10 mouse cellular contexts compared by ENCODE assay signal in genomic region chr7:98085314-98085713, GRCm38 (mm10). TPM values are rescaled to one million over a fixed set of nuclear protein-coding genes. Genes with fewer than 3 reads are reported as not detected.
A peak's percentile ranks its signal among the peaks of the same experiment; 100 is the strongest.
DNase-seq lines count a peak whose midpoint lies in the region; ATAC-seq and TF ChIP-seq lines count a peak whose summit lies in the region.
"Had no signal": no experiment of that assay in that cellular context is flagged by ENCODE, and none has a peak within 500 bp of the region (broad histone marks: within the 10 kb centered on the region; RNA-seq: fewer than 3 reads in every experiment).

No protein-coding gene starts in this region.

- peaks cover 2% of the 10 kb centered on the region; the same call in 1 of the 2 replicates for H3K4me1 ChIP-seq in liver, adult 2 months (ENCODE audit: control insufficient read depth, insufficient read depth, low read length)
- H3K4me1 ChIP-seq in heart, embryonic 12.5 days (replicated peaks): peaks cover 40% of the 10 kb centered on the region
- 0 out of 4 replicates have a peak, but pooled peaks cover 0 to 2% of the 10 kb centered on the region in 2 experiments for H3K4me1 ChIP-seq in liver, embryonic 14.5 days (replicated peaks; ENCODE audit: control insufficient read depth in 2 of 2, insufficient read depth in 2 of 2, low read length in 1 of 2)
- H3K4me1 ChIP-seq in megakaryocyte, embryonic 14.5 days: peaks cover 68% of the 10 kb centered on the region
- H3K4me1 ChIP-seq in hindbrain, embryonic 11.5 days (replicated peaks; ENCODE audit: control insufficient read depth, insufficient read depth, low read length): peaks cover 3% of the 10 kb centered on the region; the same call in 1 of the 2 replicates

- H3K27me3 ChIP-seq in liver, adult 2 months (ENCODE audit: control insufficient read depth, insufficient read depth, low read length): no peaks in the 10 kb centered on the region
- no peaks in the 10 kb centered on the region for H3K27me3 ChIP-seq in heart, embryonic 12.5 days (replicated peaks)
- no peaks in the 10 kb centered on the region for H3K27me3 ChIP-seq in liver, embryonic 14.5 days (ENCODE audit: control insufficient read depth, insufficient read depth, low read length)
- H3K27me3 ChIP-seq in megakaryocyte, embryonic 14.5 days (replicated peaks): peaks cover 28% of the 10 kb centered on the region
- H3K27me3 ChIP-seq in hindbrain, embryonic 11.5 days (ENCODE audit: control insufficient read depth, insufficient read depth, low read length): no peaks in the 10 kb centered on the region
- H3K27me3 ChIP-seq: forebrain, embryonic 15.5 days had no signal

- WGBS in liver, adult 2 months: 67% methylated on average over 7 of the region's 7 CpGs
- 59% methylated on average over 7 of the region's 7 CpGs for WGBS in heart, embryonic 12.5 days
- 21% methylated on average over 7 of the region's 7 CpGs for WGBS in liver, embryonic 14.5 days (ENCODE audit: insufficient replicate concordance)
- WGBS in hindbrain, embryonic 11.5 days: 66% methylated on average over 7 of the region's 7 CpGs

- ATAC-seq in heart, embryonic 12.5 days (ENCODE audit: insufficient number of reproducible peaks, low FRiP score): no peak
- ATAC-seq in liver, embryonic 14.5 days (ENCODE audit: insufficient read depth): peak; percentile 40; the same call in 1 of the 2 replicates
- no peak for ATAC-seq in hindbrain, embryonic 11.5 days (ENCODE audit: low FRiP score)
- ATAC-seq: forebrain, embryonic 15.5 days had no signal

- no peaks in the 10 kb centered on the region for H3K79me2 ChIP-seq in liver, adult 2 months (ENCODE audit: control insufficient read depth, insufficient read depth, low read length)

- no peak for TF ChIP-seq EP300 in liver, embryonic 14.5 days (IDR thresholded peaks at IDR 0.05; ENCODE audit: low read depth)

- no peak for TF ChIP-seq POLR2A in liver, adult 2 months (IDR thresholded peaks at IDR 0.05; ENCODE audit: extremely low read depth, insufficient read depth, low read length)

- no peak for DNase-seq in liver, adult 2 months (ENCODE audit: extremely low read depth, low read depth, low spot score)
- no peak for DNase-seq in liver
- DNase-seq in liver, embryonic 14.5 days (ENCODE audit: low read depth in 3 of 3, low spot score in 3 of 3): no peak
- DNase-seq in ovary, adult 18-20 months (ENCODE audit: low spot score): no peak
- DNase-seq in layer of hippocampus, postnatal 36 days: no peak
- DNase-seq in hindbrain, embryonic 11.5 days (ENCODE audit: low spot score): no peak
- DNase-seq: adrenal gland, postnatal 36 days had no signal

- no peaks in the 10 kb centered on the region for H3K9me3 ChIP-seq in heart, embryonic 12.5 days (replicated peaks)
- H3K9me3 ChIP-seq in liver, embryonic 14.5 days (ENCODE audit: control insufficient read depth, low read length): no peaks in the 10 kb centered on the region
- no peaks in the 10 kb centered on the region for H3K9me3 ChIP-seq in megakaryocyte, embryonic 14.5 days
- no peaks in the 10 kb centered on the region for H3K9me3 ChIP-seq in hindbrain, embryonic 11.5 days (ENCODE audit: control insufficient read depth, low read length)
- H3K9me3 ChIP-seq: forebrain, embryonic 15.5 days had no signal

- peak overlapping the region; percentile 23 for H3K4me2 ChIP-seq in heart, embryonic 12.5 days
- H3K4me2 ChIP-seq in liver, embryonic 14.5 days (ENCODE audit: low read depth): peak overlapping the region; percentile 33; the same call in 1 of the 2 replicates
- H3K4me2 ChIP-seq in hindbrain, embryonic 11.5 days (replicated peaks; ENCODE audit: low read depth, low read length): no peak overlapping the region
- H3K4me2 ChIP-seq: forebrain, embryonic 15.5 days had no signal

- H3K9ac ChIP-seq in liver, adult 2 months (ENCODE audit: low read depth, low read length): peak overlapping the region; percentile 59
- no peak overlapping the region for H3K9ac ChIP-seq in heart, embryonic 12.5 days
- H3K9ac ChIP-seq in liver, embryonic 14.5 days (replicated peaks): no peak overlapping the region
- no peak overlapping the region for H3K9ac ChIP-seq in hindbrain, embryonic 11.5 days (ENCODE audit: low read depth, low read length)
- H3K9ac ChIP-seq: forebrain, embryonic 15.5 days had no signal

- H3K27ac ChIP-seq in liver, adult 2 months (replicated peaks; ENCODE audit: insufficient read depth, low read depth, low read length): peak overlapping the region; percentile 47
- H3K27ac ChIP-seq in heart, embryonic 12.5 days (ENCODE audit: poor library complexity, severe bottlenecking): peak overlapping the region; percentile 47
- H3K27ac ChIP-seq in liver, embryonic 14.5 days: no peak overlapping the region
- H3K27ac ChIP-seq in hindbrain, embryonic 11.5 days (ENCODE audit: low read depth, low read length): no peak overlapping the region
- H3K27ac ChIP-seq: forebrain, embryonic 15.5 days had no signal

- TF ChIP-seq CTCF in liver, adult 2 months (IDR thresholded peaks at IDR 0.05; ENCODE audit: low read depth, low read length): no peak
- no peak for TF ChIP-seq CTCF in liver, embryonic 14.5 days (IDR thresholded peaks at IDR 0.05; ENCODE audit: low read depth)

- peak overlapping the region; percentile 53 for H3K4me3 ChIP-seq in liver, adult 2 months (ENCODE audit: insufficient read depth, low read depth, low read length)
- no peak overlapping the region for H3K4me3 ChIP-seq in heart, embryonic 12.5 days
- peak overlapping the region; percentile 7 to 34; a peak in 3 of 4 replicates for H3K4me3 ChIP-seq in liver, embryonic 14.5 days (ENCODE audit: insufficient read depth in 1 of 2, low read depth in 2 of 2, low read length in 2 of 2)
- H3K4me3 ChIP-seq in megakaryocyte, embryonic 14.5 days (replicated peaks): peak overlapping the region; percentile 91
- no peak overlapping the region for H3K4me3 ChIP-seq in hindbrain, embryonic 11.5 days (ENCODE audit: low read depth, low read length)
- H3K4me3 ChIP-seq: forebrain, embryonic 15.5 days had no signal

- 0 out of 2 replicates have a peak, but pooled peaks cover under 1% of the 10 kb centered on the region for H3K36me3 ChIP-seq in liver, adult 2 months (ENCODE audit: control insufficient read depth, insufficient read depth, low read length)
- H3K36me3 ChIP-seq in heart, embryonic 12.5 days: peaks cover 6% of the 10 kb centered on the region; the same call in 1 of the 2 replicates
- no peaks in the 10 kb centered on the region for H3K36me3 ChIP-seq in liver, embryonic 14.5 days (replicated peaks; ENCODE audit: control insufficient read depth, insufficient read depth, low read depth)
- peaks cover 34% of the 10 kb centered on the region for H3K36me3 ChIP-seq in megakaryocyte, embryonic 14.5 days (replicated peaks; ENCODE audit: low read length)
- H3K36me3 ChIP-seq in hindbrain, embryonic 11.5 days (ENCODE audit: control insufficient read depth, insufficient read depth, low read length): no peaks in the 10 kb centered on the region
- H3K36me3 ChIP-seq: forebrain, embryonic 15.5 days had no signal

RNA-seq across cellular contexts. Expression of gene Myo7a, which starts 34.0 kb away (rescaled TPM):
- 7.0 and 11.5 TPM in 2 replicates for total RNA-seq in liver, adult 2 months (2014; rRNA removed)
- polyA plus RNA-seq in liver, adult 2 months (2012; rRNA removed): 8.2 and 11.0 TPM in 2 replicates
- polyA plus RNA-seq in heart, embryonic 12.5 days (2016; fragmentation: Nextera tagmentation; extraction: Ambion mirVana): 13.6 and 14.4 TPM in 2 replicates
- polyA plus RNA-seq in liver, embryonic 14.5 days (2012; rRNA removed): 10.3 and 10.4 TPM in 2 replicates
- polyA plus RNA-seq in liver, embryonic 14.5 days (2014; fragmentation: Nextera tagmentation; extraction: Ambion mirVana): 6.6 and 7.3 TPM in 2 replicates
- 37.5 and 149 TPM in 2 replicates for polyA plus RNA-seq in megakaryocyte, embryonic 14.5 days (2012; ENCODE audit: insufficient read depth, low replicate concordance)
- 10 to 100 TPM; 10.1 to 10.2 TPM for total RNA-seq in layer of hippocampus, postnatal 36 days (2021)
- polyA plus RNA-seq in hindbrain, embryonic 11.5 days (2014; fragmentation: Nextera tagmentation; extraction: Ambion mirVana): 10.7 and 15.2 TPM in 2 replicates

RNA-seq across cellular contexts. Expression of gene Omp, which starts 60.0 kb away (rescaled TPM):
- total RNA-seq in liver, adult 2 months (2014; rRNA removed): 0.07 and 0.18 TPM in 2 replicates
- 0.12 and 0.22 TPM in 2 replicates for polyA plus RNA-seq in liver, adult 2 months (2012; rRNA removed)
- polyA plus RNA-seq in heart, embryonic 12.5 days (2016; fragmentation: Nextera tagmentation; extraction: Ambion mirVana): 0.19 and 0.20 TPM in 2 replicates
- polyA plus RNA-seq in liver, embryonic 14.5 days (2012; rRNA removed): 0.61 and 0.63 TPM in 2 replicates
- polyA plus RNA-seq in liver, embryonic 14.5 days (2014; fragmentation: Nextera tagmentation; extraction: Ambion mirVana): 0.24 and 0.44 TPM in 2 replicates
- 0.29 TPM in 1 of 2 replicates, not detected in the other for polyA plus RNA-seq in megakaryocyte, embryonic 14.5 days (2012; ENCODE audit: insufficient read depth, low replicate concordance)
- 1 to 10 TPM; 1.1 to 1.2 TPM for total RNA-seq in layer of hippocampus, postnatal 36 days (2021)
- 0.24 and 0.25 TPM in 2 replicates for polyA plus RNA-seq in hindbrain, embryonic 11.5 days (2014; fragmentation: Nextera tagmentation; extraction: Ambion mirVana)

Comparison
In these comparisons a context has a peak if more than half of its experiments do, and no peak if none do; other contexts are left out.
1. H3K27ac ChIP-seq: peak in liver, adult 2 months (single experiment) and heart, embryonic 12.5 days (single experiment); none in liver, embryonic 14.5 days (single experiment) and hindbrain, embryonic 11.5 days (single experiment).
2. H3K4me3 ChIP-seq: peak in liver, adult 2 months (single experiment), liver, embryonic 14.5 days (2 of 2) and megakaryocyte, embryonic 14.5 days (single experiment); none in heart, embryonic 12.5 days (single experiment) and hindbrain, embryonic 11.5 days (single experiment).